Mouse (Mus musculus): ENCODE results near the gene Miga1. TPM values are rescaled to one million over a fixed set of nuclear protein-coding genes. Genes with fewer than 3 reads are reported as not detected.

Miga1 gene
- 15.6 and 16.1 TPM in 2 replicates for polyA plus RNA-seq (2015; fragmentation: Nextera tagmentation; extraction: Ambion mirVana)

DNA sequence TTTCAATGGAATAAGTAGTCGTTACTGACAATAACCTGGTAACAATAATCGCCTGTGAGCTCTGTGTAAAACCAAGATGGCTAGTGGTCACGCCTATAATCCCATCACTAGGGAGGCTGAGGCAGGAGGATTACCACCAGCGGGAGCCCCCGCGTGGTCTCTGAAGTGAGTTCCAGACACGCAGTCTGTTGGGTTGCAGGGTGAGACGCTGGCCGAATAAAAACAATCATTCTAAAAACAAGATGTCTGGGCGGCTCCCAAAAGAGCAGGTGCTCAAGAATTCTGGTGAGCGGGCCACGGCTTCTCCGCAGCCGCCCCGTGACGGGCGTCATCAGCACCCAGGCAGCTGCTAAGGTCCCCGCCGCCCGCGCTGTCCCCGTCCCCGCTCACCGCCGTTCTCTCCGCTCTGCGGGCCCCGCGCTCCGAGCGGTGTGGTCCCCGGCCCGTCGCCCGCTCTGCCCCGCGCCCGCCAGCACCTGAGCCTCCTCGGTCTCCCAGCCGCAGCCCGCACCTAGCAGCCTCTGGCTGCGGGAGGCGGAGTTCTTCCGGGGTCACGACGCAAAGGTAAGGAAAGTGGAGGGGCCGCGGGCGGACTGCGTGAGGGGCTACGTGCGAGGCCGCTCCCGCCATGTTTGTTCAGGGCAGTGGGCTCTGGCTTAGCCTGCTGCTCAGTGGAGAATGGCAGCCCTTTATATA, at the start of gene Miga1:
Miga1 (minus strand) TSS at position 546 of the 696 bp plus-strand sequence.
- WGBS: 2% methylated on average over 54 of the region's 54 CpGs
- Histone ChIP-seq H3K27me3 (no peaks in the 10 kb centered on the region), H3K9ac (peak within 1 kb of the TSS; percentile 59), H3K27ac (peak within 1 kb of the TSS; percentile 50; the same call in 1 of the 2 replicates), H3K4me1 (peaks cover 12% of the 10 kb centered on the region; the same call in 1 of the 2 replicates), H3K9me3 (no peaks in the 10 kb centered on the region), H3K4me3 (peak within 1 kb of the TSS; percentile 94), H3K4me2 (peak within 1 kb of the TSS; percentile 72), H3K36me3 (peaks cover 9% of the 10 kb centered on the region; the same call in 1 of the 2 replicates)
- peak; percentile 85 for ATAC-seq (ENCODE audit: borderline replicate concordance, extremely low read depth, low FRiP score, low TSS enrichment)

GRCm38 (mm10) chr3:152384106-152384505, 43.9 kb upstream of the Miga1 start:
- WGBS: 64% methylated on average over 11 of the region's 11 CpGs
- Histone ChIP-seq H3K4me2 (no peak overlapping the region), H3K4me1 (no peaks in the 10 kb centered on the region), H3K27ac (no peak overlapping the region), H3K9me3 (no peaks in the 10 kb centered on the region), H3K9ac (no peak overlapping the region), H3K4me3 (no peak overlapping the region), H3K36me3 (peaks cover 70% of the 10 kb centered on the region), H3K27me3 (no peaks in the 10 kb centered on the region)
- ATAC-seq (ENCODE audit: borderline replicate concordance, extremely low read depth, low FRiP score, low TSS enrichment): no peak

GRCm38 (mm10) chr3:152376063-152376462, 35.9 kb upstream of the Miga1 start:
- H3K4me1 ChIP-seq: no peaks in the 10 kb centered on the region
- no peak overlapping the region for H3K4me3 ChIP-seq
- WGBS: 84% methylated on average over 4 of the region's 4 CpGs
- ATAC-seq (ENCODE audit: borderline replicate concordance, extremely low read depth, low FRiP score, low TSS enrichment): no peak
- no peak overlapping the region for H3K4me2 ChIP-seq
- H3K9ac ChIP-seq: no peak overlapping the region
- no peaks in the 10 kb centered on the region for H3K27me3 ChIP-seq
- H3K27ac ChIP-seq: no peak overlapping the region
- H3K9me3 ChIP-seq: no peaks in the 10 kb centered on the region
- H3K36me3 ChIP-seq: peaks cover 76% of the 10 kb centered on the region

- H3K9me3 ChIP-seq: no peaks in the 10 kb centered on the region
- no peak for ATAC-seq (ENCODE audit: borderline replicate concordance, extremely low read depth, low FRiP score, low TSS enrichment)
- no peak overlapping the region for H3K9ac ChIP-seq
- H3K36me3 ChIP-seq: peaks cover 66% of the 10 kb centered on the region
- H3K4me2 ChIP-seq: no peak overlapping the region
- no peaks in the 10 kb centered on the region for H3K4me1 ChIP-seq
- H3K4me3 ChIP-seq: no peak overlapping the region
- H3K27me3 ChIP-seq: no peaks in the 10 kb centered on the region
- H3K27ac ChIP-seq: no peak overlapping the region
- 85% methylated on average over 2 of the region's 2 CpGs for WGBS
These were observed 24.0 kb upstream of the Miga1 start for GRCm38 (mm10) chr3:152364181-152364580.

DNA sequence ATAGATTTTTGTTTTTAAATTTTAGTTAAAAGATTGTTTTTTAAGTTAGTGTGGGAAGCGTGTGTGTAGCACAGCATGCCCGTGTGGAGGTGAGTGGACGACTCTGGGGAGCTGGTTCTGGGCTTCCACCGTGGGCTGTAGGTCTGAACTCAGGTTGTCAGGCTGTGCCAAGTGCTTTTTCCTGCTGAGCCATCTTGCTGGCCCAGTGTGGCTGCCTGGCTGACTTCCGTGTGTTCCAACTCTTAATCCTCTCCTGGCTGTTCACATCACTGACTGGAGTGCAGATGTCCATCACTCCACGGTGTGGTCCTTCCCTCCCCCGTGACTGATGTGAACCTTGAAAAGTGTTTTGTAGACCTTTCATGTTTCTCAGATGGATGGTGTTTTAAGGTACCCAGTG, 18.9 kb upstream of the Miga1 start:
- H3K4me3 ChIP-seq: no peak overlapping the region
- no peak for ATAC-seq (ENCODE audit: borderline replicate concordance, extremely low read depth, low FRiP score, low TSS enrichment)
- H3K9ac ChIP-seq: no peak overlapping the region
- no peaks in the 10 kb centered on the region for H3K9me3 ChIP-seq
- H3K27me3 ChIP-seq: no peaks in the 10 kb centered on the region
- H3K4me2 ChIP-seq: no peak overlapping the region
- no peak overlapping the region for H3K27ac ChIP-seq
- H3K4me1 ChIP-seq: peaks cover 3% of the 10 kb centered on the region; the same call in 1 of the 2 replicates
- 82% methylated on average over 7 of the region's 7 CpGs for WGBS
- peaks cover 37% of the 10 kb centered on the region for H3K36me3 ChIP-seq

DNA sequence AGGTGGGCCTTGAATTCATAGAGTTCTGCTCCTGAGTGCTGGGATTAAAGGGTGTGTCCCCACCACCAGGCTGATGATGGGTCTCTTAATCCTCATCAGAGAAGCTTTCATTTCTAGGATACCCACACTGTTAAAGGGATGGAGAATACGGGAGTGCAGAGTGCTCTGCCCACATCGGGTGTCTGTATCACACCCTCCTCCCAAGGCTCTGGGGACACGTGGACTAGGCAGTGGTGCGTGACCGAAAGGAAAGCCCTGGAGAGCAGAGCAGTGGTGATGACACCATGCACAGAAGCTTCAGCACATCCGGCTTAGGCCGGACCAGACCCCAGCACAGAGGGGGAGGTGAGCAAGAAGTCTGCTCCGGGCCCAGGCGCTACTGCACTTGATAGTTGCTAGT, 16.5 kb upstream of the Miga1 start:
- no peak overlapping the region for H3K27ac ChIP-seq
- 86% methylated on average over 9 of the region's 9 CpGs for WGBS
- peaks cover 7% of the 10 kb centered on the region for H3K4me1 ChIP-seq
- H3K36me3 ChIP-seq: peaks cover 14% of the 10 kb centered on the region
- no peak overlapping the region for H3K4me3 ChIP-seq
- H3K27me3 ChIP-seq: no peaks in the 10 kb centered on the region
- no peaks in the 10 kb centered on the region for H3K9me3 ChIP-seq
- H3K9ac ChIP-seq: no peak overlapping the region
- no peak for ATAC-seq (ENCODE audit: borderline replicate concordance, extremely low read depth, low FRiP score, low TSS enrichment)
- no peak overlapping the region for H3K4me2 ChIP-seq

- WGBS: 20% methylated on average over 5 of the region's 5 CpGs
- H3K9me3 ChIP-seq: no peaks in the 10 kb centered on the region
- H3K27me3 ChIP-seq: no peaks in the 10 kb centered on the region
- ATAC-seq (ENCODE audit: borderline replicate concordance, extremely low read depth, low FRiP score, low TSS enrichment): peak; percentile 82
- peaks cover 7% of the 10 kb centered on the region for H3K4me1 ChIP-seq
- H3K36me3 ChIP-seq: 0 out of 2 replicates have a peak, but pooled peaks cover 3% of the 10 kb centered on the region
- no peak overlapping the region for H3K9ac ChIP-seq
- H3K4me3 ChIP-seq: no peak overlapping the region
- H3K27ac ChIP-seq: no peak overlapping the region
- no peak overlapping the region for H3K4me2 ChIP-seq
These were observed 15.2 kb upstream of the Miga1 start for GRCm38 (mm10) chr3:152355361-152355760.

GRCm38 (mm10) chr3:152353434-152354177, 13.4 kb upstream of the Miga1 start:
- 74% methylated on average over 10 of the region's 10 CpGs for WGBS
- H3K4me2 ChIP-seq: no peak overlapping the region

DNA sequence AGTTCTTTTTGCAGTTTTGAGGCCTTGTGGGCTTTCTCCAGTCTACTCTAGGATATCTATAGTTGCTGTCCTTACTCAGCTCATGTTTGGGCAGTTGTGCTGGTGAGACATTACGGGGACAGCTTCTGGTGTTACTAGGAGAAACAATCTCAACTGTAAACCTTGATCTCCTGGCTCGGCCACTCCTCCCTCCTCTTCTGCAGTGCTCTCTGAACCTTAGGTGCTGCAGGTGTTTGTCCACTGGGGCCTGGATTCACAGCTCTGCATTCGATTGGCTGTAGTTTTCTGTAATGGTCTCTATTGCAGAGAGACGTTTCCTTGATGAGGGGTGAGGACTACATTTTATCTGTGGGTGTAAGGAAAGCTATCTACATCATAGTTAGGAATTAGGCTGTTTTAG, 12.1 kb upstream of the Miga1 start:
- H3K9ac ChIP-seq: no peak overlapping the region
- no peaks in the 10 kb centered on the region for H3K9me3 ChIP-seq
- no peaks in the 10 kb centered on the region for H3K36me3 ChIP-seq
- ATAC-seq (ENCODE audit: borderline replicate concordance, extremely low read depth, low FRiP score, low TSS enrichment): no peak
- 66% methylated on average over 4 of the region's 4 CpGs for WGBS
- no peak overlapping the region for H3K27ac ChIP-seq
- H3K4me2 ChIP-seq: no peak overlapping the region
- H3K4me3 ChIP-seq: no peak overlapping the region
- H3K4me1 ChIP-seq: peaks cover 12% of the 10 kb centered on the region
- no peaks in the 10 kb centered on the region for H3K27me3 ChIP-seq

More at GRCm38 (mm10) chr3:152353434-152354177, 13.4 kb upstream of the Miga1 start:
- Histone ChIP-seq H3K4me3 (no peak overlapping the region), H3K4me1 (peaks cover 7% of the 10 kb centered on the region), H3K27ac (no peak overlapping the region), H3K27me3 (no peaks in the 10 kb centered on the region), H3K36me3 (no peaks in the 10 kb centered on the region), H3K9ac (no peak overlapping the region), H3K9me3 (no peaks in the 10 kb centered on the region)
- no peak for ATAC-seq (ENCODE audit: borderline replicate concordance, extremely low read depth, low FRiP score, low TSS enrichment)

GRCm38 (mm10) chr3:152350966-152351365, 10.8 kb upstream of the Miga1 start:
- H3K4me2 ChIP-seq: no peak overlapping the region
- H3K27ac ChIP-seq: no peak overlapping the region
- no peak overlapping the region for H3K9ac ChIP-seq
- H3K36me3 ChIP-seq: no peaks in the 10 kb centered on the region
- peaks cover 17% of the 10 kb centered on the region for H3K4me1 ChIP-seq
- H3K27me3 ChIP-seq: no peaks in the 10 kb centered on the region
- no peaks in the 10 kb centered on the region for H3K9me3 ChIP-seq
- no peak for ATAC-seq (ENCODE audit: borderline replicate concordance, extremely low read depth, low FRiP score, low TSS enrichment)
- no peak overlapping the region for H3K4me3 ChIP-seq
- WGBS: 62% methylated on average over 5 of the region's 5 CpGs

- no peaks in the 10 kb centered on the region for H3K9me3 ChIP-seq
- H3K4me1 ChIP-seq: peaks cover 15% of the 10 kb centered on the region
- no peaks in the 10 kb centered on the region for H3K36me3 ChIP-seq
- no peak overlapping the region for H3K4me3 ChIP-seq
- no peak for ATAC-seq (ENCODE audit: borderline replicate concordance, extremely low read depth, low FRiP score, low TSS enrichment)
- H3K27me3 ChIP-seq: no peaks in the 10 kb centered on the region
- H3K27ac ChIP-seq: no peak overlapping the region
- H3K9ac ChIP-seq: no peak overlapping the region
- 59% methylated on average over 3 of the region's 3 CpGs for WGBS
- H3K4me2 ChIP-seq: no peak overlapping the region
These were observed 10.2 kb upstream of the Miga1 start for GRCm38 (mm10) chr3:152350431-152350830.

Measured in lung, embryonic 15.5 days (tissue).